Mouse (Mus musculus) testis, adult 2 months (tissue): ENCODE measurements around the gene Gm13277. TPM values are rescaled to one million over a fixed set of nuclear protein-coding genes. Genes with fewer than 3 reads are reported as not detected.
"Not testable (repeated sequence)": the region's sequence is repeated elsewhere in the genome, so short reads cannot be mapped to it uniquely, and the experiment has no call there.

Experiments
- H3K27ac ChIP-seq: fragments of 200-500 bp; 2 replicates; pipeline ENCODE4 v1.5.1; 2012; ENCODE audit warnings: low read depth, low read length; ENCODE audit not compliant: control insufficient read depth, insufficient read depth
- H3K27me3 ChIP-seq: fragments of 200-500 bp; 2 replicates; pipeline ENCODE4 v1.6.1; 2012; ENCODE audit warnings: mild to moderate bottlenecking, low read length, moderate library complexity; ENCODE audit not compliant: control insufficient read depth, insufficient read depth
- H3K36me3 ChIP-seq: fragments of 200-500 bp; 2 replicates; pipeline ENCODE4 v1.6.1; 2012; ENCODE audit warnings: mild to moderate bottlenecking, low read length; ENCODE audit not compliant: control insufficient read depth, insufficient read depth
- H3K4me1 ChIP-seq: fragments of 200-500 bp; 2 replicates; pipeline ENCODE4 v1.6.1; 2012; ENCODE audit warnings: low read length; ENCODE audit not compliant: control insufficient read depth, insufficient read depth
- H3K4me3 ChIP-seq: fragments of 200-500 bp; 2 replicates; pipeline ENCODE4 v1.5.1; 2012; ENCODE audit warnings: low read depth, mild to moderate bottlenecking, low read length, moderate library complexity, mixed read lengths; ENCODE audit not compliant: control insufficient read depth
- CTCF ChIP-seq: fragments of 200-500 bp; IDR thresholded peaks from 2 replicates; pipeline ENCODE4 v1.5.1; 2012; ENCODE audit warnings: low read depth, mild to moderate bottlenecking, inconsistent platforms, low read length, moderate library complexity; ENCODE audit not compliant: control insufficient read depth, insufficient read depth, insufficient replicate concordance
- POLR2A ChIP-seq: fragments of 200-500 bp; IDR thresholded peaks from 2 replicates; pipeline ENCODE4 v1.6.1; 2012; ENCODE audit warnings: low read depth, mild to moderate bottlenecking, inconsistent platforms, low read length, moderate library complexity; ENCODE audit not compliant: control insufficient read depth
- polyA plus RNA-seq: library from polyadenylated mRNA; depleted of rRNA; stranded (reverse); fragments of >200 nt; gene quantifications from 2 replicates; pipeline ENCODE4 v1.2.3, GENCODE M21; 2012; rRNA removed

The Gm13277 gene
- polyA plus RNA-seq, 1 experiment = not detected

DNA sequence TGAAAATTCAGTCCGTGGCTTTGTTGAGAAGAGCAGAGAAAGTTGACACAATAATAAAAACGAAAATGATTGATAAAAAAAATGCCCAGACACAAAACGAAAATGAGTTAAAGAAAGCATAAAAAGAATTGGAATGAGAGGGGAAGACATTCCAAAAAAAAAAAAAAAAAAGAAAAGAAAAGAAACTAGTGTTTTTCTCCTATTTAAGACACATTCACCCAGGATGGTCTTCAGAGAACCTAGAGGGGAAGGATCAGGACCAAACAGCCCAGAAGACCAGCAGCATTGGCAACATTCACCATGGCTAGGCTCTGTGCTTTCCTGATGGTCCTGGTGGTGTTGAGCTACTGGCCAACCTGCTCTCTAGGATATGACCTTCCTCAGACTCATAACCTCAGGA is 27.5 kb downstream of the Gm13277 start, which contains the start of gene Ifna7:
Gene Ifna7, plus strand, starts transcription at position 301 of the 400 bp plus-strand sequence.
- H3K27ac ChIP-seq = no peak within 1 kb of the TSS
- no peaks in the 10 kb centered on the region for H3K27me3 ChIP-seq
- TF ChIP-seq POLR2A = no peak
- no peak for TF ChIP-seq CTCF
- no peaks in the 10 kb centered on the region for H3K36me3 ChIP-seq
- H3K4me1 ChIP-seq = no peaks in the 10 kb centered on the region
- H3K4me3 ChIP-seq = no peak within 1 kb of the TSS

DNA sequence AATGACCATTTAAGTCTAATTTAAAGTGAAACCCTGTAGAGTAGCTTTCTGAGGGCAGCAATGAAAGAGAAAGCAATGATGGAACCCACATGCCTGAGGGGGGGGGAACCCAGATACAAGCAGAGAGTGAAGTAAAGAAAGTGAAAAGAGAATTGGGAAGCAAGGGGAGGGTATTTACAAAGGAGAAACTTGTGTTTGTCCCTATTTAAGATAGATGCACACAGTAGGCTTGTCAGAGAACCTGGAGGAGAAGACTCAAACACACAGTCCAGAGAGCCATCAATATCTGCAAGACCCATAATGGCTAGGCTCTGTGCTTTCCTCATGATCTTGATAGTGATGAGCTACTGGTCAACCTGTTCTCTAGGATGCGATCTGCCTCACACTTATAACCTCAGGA is 31.2 kb downstream of the Gm13277 start, which contains the start of gene Ifna11:
Gene Ifna11, plus strand, starts transcription at position 301 of the 400 bp plus-strand sequence.
- TF ChIP-seq CTCF (no peak), POLR2A (no peak)
- Histone ChIP-seq H3K36me3 (no peaks in the 10 kb centered on the region), H3K27ac (no peak within 1 kb of the TSS)

DNA sequence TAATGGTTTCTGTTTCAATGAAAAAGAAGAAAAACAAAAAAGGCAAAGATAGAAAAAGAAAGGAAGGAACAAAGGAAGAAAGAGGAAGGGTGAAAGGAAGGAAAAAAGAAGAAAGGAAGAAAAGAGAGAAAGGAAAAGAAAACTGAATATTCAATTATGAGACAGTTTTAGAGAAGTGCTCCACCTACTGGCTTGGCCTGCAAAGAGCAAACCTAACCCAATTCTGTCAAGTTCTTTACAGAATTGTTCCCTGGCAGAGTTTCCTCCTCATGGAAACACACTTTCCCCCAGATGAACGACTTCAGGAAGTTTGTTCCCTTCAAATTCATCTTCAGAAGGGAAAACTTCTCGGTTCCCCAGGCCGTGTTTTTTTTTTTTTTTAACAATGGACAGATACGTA is 34.6 kb downstream of the Gm13277 start:
- Histone ChIP-seq H3K4me1 (no peaks in the 10 kb centered on the region), H3K27me3 (no peaks in the 10 kb centered on the region), H3K36me3 (no peaks in the 10 kb centered on the region), H3K4me3 (no peak overlapping the region), H3K27ac (no peak overlapping the region)
- TF ChIP-seq POLR2A (no peak), CTCF (no peak)

More for the DNA sequence above, 31.2 kb downstream of the Gm13277 start, which contains the start of gene Ifna11:
- Histone ChIP-seq H3K4me1 (no peaks in the 10 kb centered on the region), H3K4me3 (no peak within 1 kb of the TSS), H3K27me3 (no peaks in the 10 kb centered on the region)

DNA sequence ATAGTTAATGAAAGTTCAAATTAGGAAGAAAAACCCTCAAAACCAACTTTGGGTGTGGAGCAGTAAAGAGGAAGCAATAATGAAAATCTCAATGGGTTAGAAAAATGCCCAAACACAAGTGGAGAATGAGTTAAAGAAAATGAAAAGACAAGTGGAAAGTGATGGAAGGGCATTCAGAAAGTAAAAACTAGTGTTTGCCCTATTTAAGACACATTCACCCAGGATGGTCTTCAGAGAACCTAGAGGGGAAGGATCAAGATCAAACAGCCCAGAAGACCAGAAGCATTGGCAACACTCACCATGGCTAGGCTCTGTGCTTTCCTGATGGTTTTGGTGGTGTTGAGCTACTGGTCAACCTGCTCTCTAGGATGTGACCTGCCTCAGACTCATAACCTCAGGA is 38.7 kb downstream of the Gm13277 start, which contains the start of gene Ifna6:
Gene Ifna6, plus strand, starts transcription at position 301 of the 400 bp plus-strand sequence.
- not testable (repeated sequence) for H3K4me3 ChIP-seq

DNA sequence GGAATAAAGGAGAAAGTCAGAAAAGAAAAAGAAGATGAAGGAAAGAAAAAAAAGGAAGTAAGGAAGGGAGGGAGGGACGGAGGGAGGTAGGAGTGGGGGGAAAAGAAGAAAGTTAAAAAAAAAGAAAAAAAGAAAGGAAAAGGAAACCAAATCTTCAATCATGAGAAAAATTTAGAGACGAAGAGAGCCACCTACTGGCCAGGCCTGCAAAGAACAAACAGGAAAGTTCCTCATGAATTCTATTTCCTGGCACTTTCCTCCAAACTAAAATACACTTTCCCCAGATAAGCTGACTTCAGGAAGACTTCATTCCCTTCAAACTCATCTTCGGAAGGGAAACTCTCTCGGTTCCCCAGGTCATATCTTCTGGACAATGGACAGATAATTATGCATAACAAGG is 42.1 kb downstream of the Gm13277 start:
- no peak for TF ChIP-seq CTCF
- TF ChIP-seq POLR2A = no peak

More for the DNA sequence above, 38.7 kb downstream of the Gm13277 start, which contains the start of gene Ifna6:
- H3K36me3 ChIP-seq, H3K27me3 ChIP-seq, H3K27ac ChIP-seq, H3K4me1 ChIP-seq: not testable (repeated sequence)

DNA sequence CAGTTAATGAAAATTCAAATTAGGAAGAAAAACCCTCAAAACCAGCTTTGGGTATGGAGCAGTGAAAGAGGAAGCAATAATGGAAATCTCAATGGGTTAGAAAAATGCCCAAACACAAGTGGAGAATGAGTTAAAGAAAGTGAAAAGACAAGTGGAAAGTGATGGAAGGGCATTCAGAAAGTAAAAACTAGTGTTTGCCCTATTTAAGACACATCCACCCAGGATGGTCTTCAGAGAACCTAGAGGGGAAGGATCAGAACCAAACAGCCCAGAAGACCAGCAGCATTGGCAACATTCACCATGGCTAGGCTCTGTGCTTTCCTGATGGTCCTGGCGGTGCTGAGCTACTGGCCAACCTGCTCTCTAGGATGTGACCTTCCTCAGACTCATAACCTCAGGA is 46.8 kb downstream of the Gm13277 start, which contains the start of gene Ifna5:
Gene Ifna5, plus strand, starts transcription at position 301 of the 400 bp plus-strand sequence.
- H3K27me3 ChIP-seq, H3K4me1 ChIP-seq, H3K36me3 ChIP-seq, H3K27ac ChIP-seq, H3K4me3 ChIP-seq: not testable (repeated sequence)

More for the DNA sequence above, 42.1 kb downstream of the Gm13277 start:
- no peak overlapping the region for H3K27ac ChIP-seq
- H3K36me3 ChIP-seq = no peaks in the 10 kb centered on the region
- no peak overlapping the region for H3K4me3 ChIP-seq
- no peaks in the 10 kb centered on the region for H3K27me3 ChIP-seq
- no peaks in the 10 kb centered on the region for H3K4me1 ChIP-seq

Other genes with a start within 250 kb of the Gm13277 start
- not detected in 2 replicates for gene Ifna15, start 230.4 kb upstream of the Gm13277 start, polyA plus RNA-seq
- not detected in 2 replicates for gene Ifna14, start 216.8 kb upstream of the Gm13277 start, polyA plus RNA-seq
- not detected in 2 replicates for gene Ifna9, start 196.2 kb upstream of the Gm13277 start, polyA plus RNA-seq
- gene Ifna12, start 185.3 kb upstream of the Gm13277 start, polyA plus RNA-seq = not detected in 2 replicates
- gene C87499, start 154.2 kb upstream of the Gm13277 start, polyA plus RNA-seq = not detected in 2 replicates
- not detected in 2 replicates for gene Ifna13, start 144.2 kb upstream of the Gm13277 start, polyA plus RNA-seq
- gene Ifna16, start 111.7 kb upstream of the Gm13277 start, polyA plus RNA-seq = not detected in 2 replicates
- gene Ifna2, start 104.7 kb upstream of the Gm13277 start, polyA plus RNA-seq = not detected in 2 replicates
- gene Ifnab, start 97.3 kb upstream of the Gm13277 start, polyA plus RNA-seq = 0.38 and 0.62 TPM in 2 replicates
- gene Gm26566, start 66.8 kb upstream of the Gm13277 start, polyA plus RNA-seq = 1.1 and 1.7 TPM in 2 replicates
- 5.4 TPM in 2 replicates for gene Klhl9, start 66.2 kb upstream of the Gm13277 start, polyA plus RNA-seq
- not detected in 2 replicates for gene Gm13271, start 33.8 kb upstream of the Gm13277 start, polyA plus RNA-seq
- not detected in 2 replicates for gene Gm13283, start 28.5 kb upstream of the Gm13277 start, polyA plus RNA-seq
- not detected in 2 replicates for gene Gm13290, start 14.8 kb upstream of the Gm13277 start, polyA plus RNA-seq
- gene Gm13289, start 11.7 kb upstream of the Gm13277 start, polyA plus RNA-seq = not detected in 2 replicates
- gene Gm13272, start 8.8 kb upstream of the Gm13277 start, polyA plus RNA-seq = not detected in 2 replicates
- not detected in 2 replicates for gene Ifnz, start 6.5 kb upstream of the Gm13277 start, polyA plus RNA-seq
- not detected in 2 replicates for gene Gm13276, start 2.9 kb upstream of the Gm13277 start, polyA plus RNA-seq
- gene Gm13278, start 2.9 kb downstream of the Gm13277 start, polyA plus RNA-seq = not detected in 2 replicates
- not detected in 2 replicates for gene Gm13275, start 5.9 kb downstream of the Gm13277 start, polyA plus RNA-seq
- not detected in 2 replicates for gene Gm13279, start 8.8 kb downstream of the Gm13277 start, polyA plus RNA-seq
- gene Gm13285, start 11.0 kb downstream of the Gm13277 start, polyA plus RNA-seq = not detected in 2 replicates
- gene Gm13287, start 14.6 kb downstream of the Gm13277 start, polyA plus RNA-seq = not detected in 2 replicates
- gene Gm13288, start 16.9 kb downstream of the Gm13277 start, polyA plus RNA-seq = not detected in 2 replicates
- not detected in 2 replicates for gene Ifna7, start 27.6 kb downstream of the Gm13277 start, polyA plus RNA-seq
- gene Ifna11, start 31.3 kb downstream of the Gm13277 start, polyA plus RNA-seq = not detected in 2 replicates
- not detected in 2 replicates for gene Ifna6, start 38.8 kb downstream of the Gm13277 start, polyA plus RNA-seq
- gene Ifna5, start 46.9 kb downstream of the Gm13277 start, polyA plus RNA-seq = not detected in 2 replicates
- gene Ifna4, start 53.2 kb downstream of the Gm13277 start, polyA plus RNA-seq = not detected in 2 replicates
- not detected in 2 replicates for gene Ifna1, start 61.5 kb downstream of the Gm13277 start, polyA plus RNA-seq
- not detected in 2 replicates for gene Ifne, start 91.6 kb downstream of the Gm13277 start, polyA plus RNA-seq